Mouse (Mus musculus): ENCODE measurements around the gene Obscn. TPM values are rescaled to one million over a fixed set of nuclear protein-coding genes. Genes with fewer than 3 reads are reported as not detected.

The Obscn gene
- polyA plus RNA-seq, 1 experiment from 2014 or later, result not detected

DNA sequence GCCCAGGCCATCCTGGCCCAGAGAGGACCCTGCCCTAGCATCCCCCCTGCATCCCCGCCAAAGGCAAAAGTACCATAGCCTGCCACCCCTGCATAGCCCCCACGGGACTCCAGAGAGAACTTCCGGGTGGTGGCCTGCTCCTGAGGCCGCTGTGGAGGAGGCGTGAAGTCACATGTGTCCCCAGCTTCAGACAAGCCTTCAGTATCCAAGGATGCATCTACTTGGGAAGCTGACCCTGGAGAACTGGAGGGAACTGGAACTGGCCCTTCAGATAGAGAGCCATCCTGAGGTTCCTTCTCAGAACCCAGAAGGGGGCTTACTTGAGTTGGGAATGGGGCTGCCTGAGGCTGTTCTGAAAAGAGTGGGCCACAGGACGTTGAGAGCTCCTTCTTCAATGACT is 136.4 kb downstream of the Obscn start:
- no peak for DNase-seq (ENCODE audit: low spot score)
- WGBS, result 83% methylated on average over 6 of the region's 6 CpGs
- peaks cover 25% of the 10 kb centered on the region for H3K27me3 ChIP-seq (ENCODE audit: insufficient read depth, poor library complexity, severe bottlenecking)

DNA sequence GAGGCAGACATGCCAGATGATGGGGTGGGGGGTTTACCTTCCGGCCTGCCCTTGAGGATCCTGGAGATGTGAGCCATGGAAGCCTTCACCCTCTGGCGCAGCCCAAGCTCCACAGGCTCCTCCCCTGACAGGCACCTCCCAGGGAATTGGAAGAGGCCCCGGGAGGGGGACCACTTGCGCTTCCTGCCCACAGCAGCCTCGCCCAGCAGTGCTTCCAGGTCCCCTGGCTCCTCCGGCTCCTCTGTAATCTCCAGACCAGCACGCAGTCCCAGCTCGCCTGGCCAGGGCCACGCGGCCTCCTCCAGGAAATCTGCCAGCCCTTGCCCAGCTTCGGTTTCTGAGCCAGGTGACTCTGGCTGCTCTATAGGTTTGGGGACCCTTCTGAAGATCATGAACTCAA is 137.0 kb downstream of the Obscn start:
- no peak for DNase-seq (ENCODE audit: low spot score)
- 64% methylated on average over 11 of the region's 11 CpGs for WGBS
- Histone ChIP-seq H3K36me3 (no peaks in the 10 kb centered on the region), H3K27ac (no peak overlapping the region), H3K4me3 (no peak overlapping the region), H3K27me3 (ENCODE audit: insufficient read depth, poor library complexity, severe bottlenecking) (peaks cover 32% of the 10 kb centered on the region), H3K4me1 (replicated peaks) (peaks cover 19% of the 10 kb centered on the region), H3K9me3 (no peaks in the 10 kb centered on the region)

More for the DNA sequence above, 136.4 kb downstream of the Obscn start:
- Histone ChIP-seq H3K4me3 (no peak overlapping the region), H3K36me3 (no peaks in the 10 kb centered on the region), H3K9me3 (no peaks in the 10 kb centered on the region), H3K27ac (no peak overlapping the region), H3K4me1 (replicated peaks) (peaks cover 13% of the 10 kb centered on the region)

- H3K27ac ChIP-seq, result no peak overlapping the region
- no peak overlapping the region for H3K4me3 ChIP-seq
- H3K36me3 ChIP-seq, result no peaks in the 10 kb centered on the region
- 85% methylated on average over 5 of the region's 5 CpGs for WGBS
- DNase-seq (ENCODE audit: low spot score), result no peak
- no peaks in the 10 kb centered on the region for H3K9me3 ChIP-seq
- H3K4me1 ChIP-seq (replicated peaks), result peaks cover 23% of the 10 kb centered on the region
- H3K27me3 ChIP-seq (ENCODE audit: insufficient read depth, poor library complexity, severe bottlenecking), result peaks cover 46% of the 10 kb centered on the region
These were observed 138.7 kb downstream of the Obscn start for GRCm38 (mm10) chr11:58997541-58997940.

DNA sequence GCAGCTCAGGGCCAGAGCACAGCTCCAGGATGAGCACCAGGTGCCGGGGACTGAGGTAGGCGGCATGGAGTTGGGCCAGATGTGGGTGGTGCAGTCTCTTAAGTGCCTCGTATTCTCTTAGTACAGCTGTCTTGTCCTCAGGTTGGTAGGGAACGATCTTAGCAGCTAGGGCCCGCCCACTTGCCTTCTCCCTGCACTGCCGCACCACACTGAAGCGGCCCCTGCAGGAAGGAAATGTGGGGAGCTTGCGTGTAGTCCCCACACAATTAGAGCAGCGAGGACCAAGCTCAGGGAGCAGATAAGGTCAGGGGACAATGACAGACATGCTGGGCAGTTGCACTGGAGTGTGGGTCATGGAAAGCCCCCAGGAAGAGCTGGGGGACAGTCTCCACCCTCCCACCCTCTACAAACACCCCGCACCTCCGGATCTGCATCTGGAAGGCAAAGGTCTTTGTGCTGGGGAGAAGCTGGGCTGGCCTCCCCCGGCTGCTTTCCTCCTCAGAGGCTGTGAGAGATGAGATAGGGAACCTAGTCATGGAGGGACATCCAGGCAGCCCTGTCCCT is 140.3 kb downstream of the Obscn start:
- peaks cover 5% of the 10 kb centered on the region for H3K36me3 ChIP-seq
- no peak overlapping the region for H3K27ac ChIP-seq
- WGBS, result 54% methylated on average over 12 of the region's 12 CpGs
- H3K27me3 ChIP-seq (ENCODE audit: insufficient read depth, poor library complexity, severe bottlenecking), result peaks cover 50% of the 10 kb centered on the region
- H3K4me3 ChIP-seq, result no peak overlapping the region
- no peaks in the 10 kb centered on the region for H3K9me3 ChIP-seq
- peaks cover 23% of the 10 kb centered on the region for H3K4me1 ChIP-seq (replicated peaks)
- no peak for DNase-seq (ENCODE audit: low spot score)

DNA sequence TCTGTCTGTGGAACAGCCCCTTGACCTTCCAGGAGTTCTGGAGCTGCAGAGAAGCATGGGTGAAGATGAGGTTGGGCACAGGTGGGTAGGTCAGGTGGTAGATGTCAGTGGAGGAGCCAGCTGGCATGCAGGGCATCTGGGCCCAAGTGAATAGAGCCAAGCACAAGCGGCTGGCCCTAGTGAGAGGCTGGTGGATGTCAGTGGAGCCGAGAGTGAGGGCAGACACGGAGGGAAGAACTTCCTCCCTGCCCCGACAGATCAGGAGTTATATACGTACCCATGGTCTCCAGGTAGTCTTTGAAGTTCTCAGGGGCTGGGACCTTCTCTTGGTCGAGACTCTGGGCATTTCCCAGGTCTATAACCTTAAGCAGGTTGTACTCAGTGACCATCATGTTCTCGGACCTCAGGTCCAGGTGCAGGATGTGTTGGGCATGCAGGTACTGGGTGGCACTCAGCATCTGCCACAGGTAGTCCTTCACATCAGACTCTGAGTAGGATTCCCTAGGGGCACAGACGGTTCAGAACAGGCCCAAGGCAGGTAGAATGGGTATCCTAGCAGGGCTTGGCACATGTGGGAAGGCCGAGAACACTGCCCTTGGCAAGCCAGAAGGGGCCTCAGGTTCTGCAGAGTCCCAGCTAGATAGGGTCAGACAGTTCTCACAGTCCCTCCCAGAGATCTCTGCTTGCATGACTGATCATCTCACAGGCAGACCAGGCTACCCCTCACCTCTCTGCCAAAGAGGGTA is 141.0 kb downstream of the Obscn start:
- Histone ChIP-seq H3K27me3 (ENCODE audit: insufficient read depth, poor library complexity, severe bottlenecking) (peaks cover 48% of the 10 kb centered on the region), H3K4me3 (peak overlapping the region; percentile 52)

GRCm38 (mm10) chr11:58994337-58994826 is 141.8 kb downstream of the Obscn start:
- H3K27ac ChIP-seq, result peak overlapping the region; percentile 35; the same call in 1 of the 2 replicates
- H3K4me3 ChIP-seq, result peak overlapping the region; percentile 52
- H3K9me3 ChIP-seq, result no peaks in the 10 kb centered on the region
- peaks cover 23% of the 10 kb centered on the region for H3K4me1 ChIP-seq (replicated peaks)
- peaks cover 44% of the 10 kb centered on the region for H3K27me3 ChIP-seq (ENCODE audit: insufficient read depth, poor library complexity, severe bottlenecking)
- WGBS, result 2% methylated on average over 35 of the region's 35 CpGs
- peaks cover 20% of the 10 kb centered on the region for H3K36me3 ChIP-seq
- peak; percentile 64 for DNase-seq (ENCODE audit: low spot score)

More for the DNA sequence above, 141.0 kb downstream of the Obscn start:
- no peaks in the 10 kb centered on the region for H3K9me3 ChIP-seq
- peaks cover 12% of the 10 kb centered on the region for H3K36me3 ChIP-seq
- DNase-seq (ENCODE audit: low spot score), result no peak
- no peak overlapping the region for H3K27ac ChIP-seq
- 78% methylated on average over 9 of the region's 9 CpGs for WGBS
- H3K4me1 ChIP-seq (replicated peaks), result peaks cover 23% of the 10 kb centered on the region

DNA sequence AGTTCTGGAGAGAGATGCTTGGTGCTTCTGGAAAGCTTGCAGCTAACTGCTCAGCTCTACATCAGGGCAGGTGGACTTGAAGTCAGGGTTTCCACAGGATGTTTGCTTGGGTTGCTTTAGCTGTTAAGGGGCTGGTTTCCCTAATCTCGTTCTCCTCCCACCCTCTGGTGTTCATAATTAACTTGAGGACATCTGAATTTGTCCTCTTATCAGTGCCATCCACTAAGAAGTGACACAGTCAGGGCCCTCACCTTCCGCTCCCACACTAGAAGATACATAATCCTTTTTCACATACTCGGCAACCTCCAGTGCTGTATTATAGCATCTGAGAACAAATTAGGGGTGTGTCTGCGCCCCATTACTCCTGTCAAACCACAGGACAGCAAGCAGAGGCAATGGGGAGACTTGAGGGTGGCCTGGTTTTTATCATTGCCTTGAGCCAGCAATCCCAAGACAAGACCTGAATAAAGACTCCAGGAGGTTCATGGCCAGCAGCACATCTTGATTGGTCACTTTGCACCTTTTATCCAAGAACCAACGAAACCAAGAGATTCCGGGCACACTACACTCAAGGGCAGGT is 143.0 kb downstream of the Obscn start:
- peaks cover 18% of the 10 kb centered on the region for H3K4me1 ChIP-seq (replicated peaks)
- H3K27ac ChIP-seq, result no peak overlapping the region
- H3K36me3 ChIP-seq, result peaks cover 32% of the 10 kb centered on the region
- peaks cover 44% of the 10 kb centered on the region for H3K27me3 ChIP-seq (ENCODE audit: insufficient read depth, poor library complexity, severe bottlenecking)
- H3K9me3 ChIP-seq, result no peaks in the 10 kb centered on the region
- no peak overlapping the region for H3K4me3 ChIP-seq
- WGBS, result 83% methylated on average over 6 of the region's 6 CpGs
- no peak for DNase-seq (ENCODE audit: low spot score)

DNA sequence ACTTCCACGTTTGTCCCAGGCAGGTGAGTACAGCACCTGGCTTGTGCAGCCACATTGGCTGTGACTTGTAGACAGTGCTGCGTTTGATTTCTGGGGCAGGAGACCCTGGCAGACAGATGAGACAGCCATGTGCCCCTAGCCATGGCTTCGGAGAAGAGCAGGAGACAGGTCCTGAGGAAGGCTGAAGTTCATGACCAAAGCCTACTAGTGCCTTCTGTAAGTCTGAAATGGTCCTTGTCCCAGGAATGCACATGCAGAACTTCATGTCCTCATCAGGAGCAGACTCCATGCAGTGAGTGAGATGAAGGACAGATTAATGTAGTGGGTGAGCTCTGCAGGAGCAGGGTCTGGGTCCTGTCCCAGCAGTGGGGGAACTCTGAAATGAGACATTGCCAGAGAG is 144.3 kb downstream of the Obscn start:
- Histone ChIP-seq H3K9me3 (no peaks in the 10 kb centered on the region), H3K4me1 (replicated peaks) (peaks cover 18% of the 10 kb centered on the region), H3K36me3 (peaks cover 45% of the 10 kb centered on the region), H3K27me3 (ENCODE audit: insufficient read depth, poor library complexity, severe bottlenecking) (peaks cover 41% of the 10 kb centered on the region), H3K4me3 (no peak overlapping the region), H3K27ac (no peak overlapping the region)
- no peak for DNase-seq (ENCODE audit: low spot score)
- 83% methylated on average over 3 of the region's 3 CpGs for WGBS

- DNase-seq (ENCODE audit: low spot score), result no peak
- no peaks in the 10 kb centered on the region for H3K9me3 ChIP-seq
- no peak overlapping the region for H3K27ac ChIP-seq
- H3K36me3 ChIP-seq, result peaks cover 56% of the 10 kb centered on the region
- peaks cover 16% of the 10 kb centered on the region for H3K4me1 ChIP-seq (replicated peaks)
- H3K4me3 ChIP-seq, result no peak overlapping the region
- WGBS, result 89% methylated on average over 9 of the region's 9 CpGs
- peaks cover 37% of the 10 kb centered on the region for H3K27me3 ChIP-seq (ENCODE audit: insufficient read depth, poor library complexity, severe bottlenecking)
These were observed 145.4 kb downstream of the Obscn start for GRCm38 (mm10) chr11:58990794-58991193.

DNA sequence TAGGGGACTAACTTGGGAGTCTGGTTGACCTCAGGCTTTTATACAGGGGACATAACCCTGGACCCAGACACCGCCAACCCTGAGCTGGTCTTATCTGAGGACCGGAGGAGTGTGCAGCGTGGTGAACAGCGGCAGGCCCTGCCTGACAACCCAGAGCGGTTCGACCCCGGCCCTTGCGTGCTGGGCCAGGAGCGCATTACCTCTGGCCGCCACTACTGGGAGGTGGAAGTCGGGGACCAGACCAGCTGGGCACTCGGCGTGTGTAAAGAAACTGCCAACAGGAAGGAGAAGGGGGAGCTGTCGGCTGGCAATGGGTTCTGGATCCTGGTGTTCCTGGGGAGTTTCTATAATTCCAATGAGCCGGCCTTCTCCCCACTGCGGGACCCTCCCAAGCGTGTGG is 146.1 kb downstream of the Obscn start:
- peaks cover 30% of the 10 kb centered on the region for H3K27me3 ChIP-seq (ENCODE audit: insufficient read depth, poor library complexity, severe bottlenecking)
- peaks cover 14% of the 10 kb centered on the region for H3K4me1 ChIP-seq (replicated peaks)
- DNase-seq (ENCODE audit: low spot score), result no peak
- 90% methylated on average over 17 of the region's 17 CpGs for WGBS
- H3K9me3 ChIP-seq, result no peaks in the 10 kb centered on the region
- no peak overlapping the region for H3K27ac ChIP-seq
- peaks cover 63% of the 10 kb centered on the region for H3K36me3 ChIP-seq
- no peak overlapping the region for H3K4me3 ChIP-seq

DNA sequence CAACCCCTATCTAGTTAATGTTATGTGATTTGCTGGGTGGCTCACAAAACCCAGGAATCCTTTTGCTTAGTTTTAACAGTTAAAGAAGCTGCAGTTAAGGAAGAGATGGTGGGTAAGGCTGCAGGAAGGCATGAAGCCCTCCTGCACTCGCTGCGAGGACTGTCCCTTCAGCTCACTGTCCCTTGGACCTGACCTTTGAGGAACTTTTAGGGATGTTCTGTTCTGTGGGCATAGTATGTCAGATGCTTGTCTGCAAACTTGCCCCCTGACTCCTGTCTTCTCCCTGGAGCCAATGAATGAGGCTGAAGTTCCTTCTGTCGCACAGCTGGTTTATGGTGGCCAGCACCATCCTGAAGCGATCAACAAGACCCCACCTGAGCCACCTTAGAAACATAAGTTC is 147.0 kb downstream of the Obscn start:
- Histone ChIP-seq H3K27ac (no peak overlapping the region), H3K4me1 (replicated peaks) (peaks cover 4% of the 10 kb centered on the region), H3K9me3 (no peaks in the 10 kb centered on the region), H3K4me3 (no peak overlapping the region), H3K27me3 (ENCODE audit: insufficient read depth, poor library complexity, severe bottlenecking) (peaks cover 21% of the 10 kb centered on the region), H3K36me3 (peaks cover 73% of the 10 kb centered on the region)
- no peak for DNase-seq (ENCODE audit: low spot score)
- WGBS, result 93% methylated on average over 4 of the region's 4 CpGs

GRCm38 (mm10) chr11:58985299-58985917 is 150.8 kb downstream of the Obscn start:
- Histone ChIP-seq H3K27me3 (ENCODE audit: insufficient read depth, poor library complexity, severe bottlenecking) (no peaks in the 10 kb centered on the region), H3K4me1 (replicated peaks) (peaks cover 15% of the 10 kb centered on the region), H3K36me3 (peaks cover 94% of the 10 kb centered on the region), H3K4me3 (no peak overlapping the region), H3K9me3 (no peaks in the 10 kb centered on the region), H3K27ac (no peak overlapping the region)
- 93% methylated on average over 3 of the region's 3 CpGs for WGBS
- no peak for DNase-seq (ENCODE audit: low spot score)

- no peak for DNase-seq (ENCODE audit: low spot score)
- 91% methylated on average over 7 of the region's 7 CpGs for WGBS
- Histone ChIP-seq H3K27me3 (ENCODE audit: insufficient read depth, poor library complexity, severe bottlenecking) (no peaks in the 10 kb centered on the region), H3K36me3 (peaks cover 87% of the 10 kb centered on the region), H3K27ac (no peak overlapping the region), H3K4me1 (replicated peaks) (peaks cover 23% of the 10 kb centered on the region), H3K9me3 (no peaks in the 10 kb centered on the region), H3K4me3 (no peak overlapping the region)
These were observed 151.5 kb downstream of the Obscn start for GRCm38 (mm10) chr11:58984657-58985056.
